Comparison of ENCODE assay signal across 9 mouse cellular contexts in the genomic region with DNA sequence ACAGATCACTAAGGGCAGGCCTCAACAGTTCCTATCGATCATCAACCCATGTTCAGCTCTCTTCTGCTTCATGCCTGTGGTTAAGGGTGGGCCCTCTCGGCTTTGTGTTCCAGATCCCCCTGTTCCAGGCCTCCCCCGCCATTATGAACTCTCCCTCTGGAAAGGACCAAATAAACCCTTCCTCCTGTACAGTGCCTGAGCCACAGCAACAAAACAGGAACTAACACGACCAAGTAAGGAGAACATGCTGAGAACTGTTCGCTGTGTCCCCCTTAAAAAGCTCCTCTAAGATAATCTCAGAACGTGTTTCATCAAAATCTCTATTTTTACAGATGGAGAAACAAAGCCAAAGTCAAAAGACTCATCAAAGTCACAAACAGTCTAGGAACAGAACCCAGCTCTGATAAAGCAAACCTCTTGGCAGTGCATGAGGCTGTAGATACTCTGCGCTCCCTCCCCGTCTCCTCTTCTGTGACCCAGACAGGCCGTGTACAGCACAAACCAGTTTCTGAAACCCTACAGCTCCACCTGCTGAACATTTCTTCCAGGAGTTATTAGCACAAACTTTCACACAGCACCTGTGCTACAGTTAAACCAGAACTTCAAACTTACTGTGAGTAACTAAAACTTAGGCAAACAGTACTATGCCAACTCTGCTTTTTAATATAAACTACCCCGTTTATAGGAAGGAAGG. TPM values are rescaled to one million over a fixed set of nuclear protein-coding genes. Genes with fewer than 3 reads are reported as not detected.
DNase-seq lines count a peak whose midpoint lies in the region; ATAC-seq and TF ChIP-seq lines count a peak whose summit lies in the region.
"Had no signal": no experiment of that assay in that cellular context is flagged by ENCODE, and none has a peak within 500 bp of the region (broad histone marks: within the 10 kb centered on the region; RNA-seq: fewer than 3 reads in every experiment).

No protein-coding gene starts in this region.

- H3K4me3 ChIP-seq in midbrain, embryonic 14.5 days (replicated peaks; ENCODE audit: low read depth, low read length): no peak overlapping the region
- no peak overlapping the region for H3K4me3 ChIP-seq in midbrain, embryonic 13.5 days (replicated peaks)
- H3K4me3 ChIP-seq in liver, embryonic 14.5 days (ENCODE audit: insufficient read depth in 1 of 2, low read depth in 2 of 2, low read length in 2 of 2): no peak overlapping the region

- no peak overlapping the region for H3K9ac ChIP-seq in midbrain, embryonic 14.5 days (replicated peaks; ENCODE audit: low read length)
- H3K9ac ChIP-seq in midbrain, embryonic 13.5 days (replicated peaks): no peak overlapping the region
- no peak overlapping the region for H3K9ac ChIP-seq in liver, embryonic 14.5 days (replicated peaks)

- ATAC-seq in CD4-positive, CD25-positive, alpha-beta regulatory T cell, adult 4 months: no peak
- ATAC-seq in midbrain, embryonic 14.5 days (ENCODE audit: low FRiP score, low TSS enrichment): no peak
- no peak for ATAC-seq in midbrain, embryonic 13.5 days
- no peak for ATAC-seq in liver, embryonic 14.5 days (ENCODE audit: insufficient read depth)
- ATAC-seq in inflammation-experienced regulatory T-cells, adult 6 months: no peak

- peak; percentile 35; the same call in 1 of the 2 replicates for TF ChIP-seq CTCF in liver, embryonic 14.5 days (IDR thresholded peaks at IDR 0.05; ENCODE audit: low read depth)

- 79% methylated on average over 10 of the region's 10 CpGs for WGBS in midbrain, embryonic 14.5 days
- 79% methylated on average over 10 of the region's 10 CpGs for WGBS in midbrain, embryonic 13.5 days
- 24% methylated on average over 10 of the region's 10 CpGs for WGBS in liver, embryonic 14.5 days (ENCODE audit: insufficient replicate concordance)

- H3K4me2 ChIP-seq in midbrain, embryonic 14.5 days (ENCODE audit: low read length): no peak overlapping the region
- no peak overlapping the region for H3K4me2 ChIP-seq in midbrain, embryonic 13.5 days (replicated peaks)
- H3K4me2 ChIP-seq in liver, embryonic 14.5 days (ENCODE audit: low read depth): no peak overlapping the region

- TF ChIP-seq EP300 in liver, embryonic 14.5 days (IDR thresholded peaks at IDR 0.05; ENCODE audit: low read depth): no peak

- peaks cover 5% of the 10 kb centered on the region for H3K4me1 ChIP-seq in midbrain, embryonic 14.5 days (ENCODE audit: control insufficient read depth, insufficient read depth, low read length)
- peaks cover 9% of the 10 kb centered on the region for H3K4me1 ChIP-seq in midbrain, embryonic 13.5 days (replicated peaks)
- H3K4me1 ChIP-seq in liver, embryonic 14.5 days (replicated peaks; ENCODE audit: control insufficient read depth in 2 of 2, insufficient read depth in 2 of 2, low read length in 1 of 2): peaks cover 0 to 8% of the 10 kb centered on the region in 2 experiments; a peak in 3 of 4 replicates

- no peaks in the 10 kb centered on the region for H3K9me3 ChIP-seq in midbrain, embryonic 14.5 days (ENCODE audit: control insufficient read depth, low read length)
- H3K9me3 ChIP-seq in midbrain, embryonic 13.5 days: no peaks in the 10 kb centered on the region
- no peaks in the 10 kb centered on the region for H3K9me3 ChIP-seq in liver, embryonic 14.5 days (ENCODE audit: control insufficient read depth, low read length)

- peak; percentile 28 for DNase-seq in CD4-positive, CD25-positive, alpha-beta regulatory T cell, adult 2 months (ENCODE audit: low read depth, low spot score)
- DNase-seq in midbrain, embryonic 14.5 days: peak; percentile 37
- DNase-seq in liver, embryonic 14.5 days (ENCODE audit: low read depth in 3 of 3, low spot score in 3 of 3): peak in 1 of 3 experiments; percentile 11
- DNase-seq in thymus, postnatal 4 days: peak; percentile 38
- DNase-seq in left cerebral cortex, adult 8-10 months (ENCODE audit: low spot score in 2 of 2): no peak
- DNase-seq: kidney, adult 18-20 months had no signal

- no peak overlapping the region for H3K27ac ChIP-seq in midbrain, embryonic 14.5 days (replicated peaks; ENCODE audit: low read depth, low read length)
- no peak overlapping the region for H3K27ac ChIP-seq in midbrain, embryonic 13.5 days
- H3K27ac ChIP-seq in liver, embryonic 14.5 days: no peak overlapping the region

- H3K27me3 ChIP-seq in midbrain, embryonic 14.5 days (ENCODE audit: control insufficient read depth, insufficient read depth, low read length): no peaks in the 10 kb centered on the region
- no peaks in the 10 kb centered on the region for H3K27me3 ChIP-seq in midbrain, embryonic 13.5 days
- H3K27me3 ChIP-seq in liver, embryonic 14.5 days (ENCODE audit: control insufficient read depth, insufficient read depth, low read length): no peaks in the 10 kb centered on the region

- no peaks in the 10 kb centered on the region for H3K36me3 ChIP-seq in midbrain, embryonic 14.5 days (ENCODE audit: control insufficient read depth, insufficient read depth, low read length)
- peaks cover 5% of the 10 kb centered on the region; the same call in 1 of the 2 replicates for H3K36me3 ChIP-seq in midbrain, embryonic 13.5 days
- H3K36me3 ChIP-seq in liver, embryonic 14.5 days (replicated peaks; ENCODE audit: control insufficient read depth, insufficient read depth, low read depth): no peaks in the 10 kb centered on the region

RNA-seq across cellular contexts. Expression of a gene that starts 49.4 kb away (rescaled TPM):
- 1 to 10 TPM; 5.3 to 8.9 TPM for polyA plus RNA-seq in CD4-positive, CD25-positive, alpha-beta regulatory T cell, adult 4 months (2017; shearing (Covaris generic))
- polyA plus RNA-seq in midbrain, embryonic 14.5 days (2014; fragmentation: Nextera tagmentation; extraction: Ambion mirVana): 131 and 149 TPM in 2 replicates
- 106 and 109 TPM in 2 replicates for polyA plus RNA-seq in midbrain, embryonic 13.5 days (2015; fragmentation: Nextera tagmentation; extraction: Ambion mirVana)
- polyA plus RNA-seq in liver, embryonic 14.5 days (2012; rRNA removed): 16.8 and 18.9 TPM in 2 replicates
- 25.0 and 27.6 TPM in 2 replicates for polyA plus RNA-seq in liver, embryonic 14.5 days (2014; fragmentation: Nextera tagmentation; extraction: Ambion mirVana)
- 10 to 100 TPM; 77.5 to 93.8 (median 81.3) TPM for total RNA-seq in left cerebral cortex, adult 8-10 months (2022)
- 10 to 100 TPM in 2 of 3 experiments, 1 to 10 TPM in 1; 8.1 to 10.6 (median 10.0) TPM for polyA plus RNA-seq in inflammation-experienced regulatory T-cells, adult 6 months (2017; shearing (Covaris generic))

Comparison
In these comparisons a context has a peak if more than half of its experiments do, and no peak if none do; other contexts are left out.
1. DNase-seq: peak in CD4-positive, CD25-positive, alpha-beta regulatory T cell, adult 2 months (single experiment), midbrain, embryonic 14.5 days (single experiment) and thymus, postnatal 4 days (single experiment); none in left cerebral cortex, adult 8-10 months (0 of 2).